Mouse (Mus musculus) adrenal gland, adult 8-10 months (tissue): Measurements from ENCODE around the gene 1700010B08Rik. TPM values are rescaled to one million over a fixed set of nuclear protein-coding genes. Genes with fewer than 3 reads are reported as not detected.

Experiments
- microRNA-seq, 2 experiments: library from miRNA; unstranded; fragments of <30 nt; microRNA quantifications; one replicate each; pipeline ENCODE4 v1.2.0; 2022
- total RNA-seq, 4 experiments: library from RNA; stranded (reverse); gene quantifications; 2 replicates each; pipeline ENCODE4 v1.2.4; 2022

Gene 1700010B08Rik
- total RNA-seq, 4 experiments from 2014 or later = 0.32 TPM; not detected in 3

Small RNA genes lying within 50 kb of the gene (microRNA-seq; reads per million reads assigned to microRNA genes)
- gene Mir6340 = 0 reads per million in 2 experiments

Other genes starting within 250 kb of the 1700010B08Rik start
- gene 1700021F07Rik, start 196.8 kb upstream of the 1700010B08Rik start, total RNA-seq = not detected
- not detected for gene Ankrd60, start 141.1 kb upstream of the 1700010B08Rik start, total RNA-seq
- gene Rab22a, start 59.7 kb upstream of the 1700010B08Rik start, total RNA-seq = 10 to 100 TPM; 33.4 to 44.1 (median 37.5) TPM
- 100 to 1,000 TPM; 156 to 208 (median 192) TPM for gene Vapb, start 18.1 kb downstream of the 1700010B08Rik start, total RNA-seq